Mouse (Mus musculus) stomach, embryonic 15.5 days (tissue): Measurements from ENCODE around the gene Btbd35f22. TPM values are rescaled to one million over a fixed set of nuclear protein-coding genes. Genes with fewer than 3 reads are reported as not detected.
"Not testable (repeated sequence)": the region's sequence is repeated elsewhere in the genome, so short reads cannot be mapped to it uniquely, and the experiment has no call there.

Experiments used
- ATAC-seq: fragments of 200-750 bp; cut with Nextera tagmentation; 2 replicates; pipeline ENCODE4 v1.8.0; 2017; ENCODE audit warnings: low read depth, moderate number of reproducible peaks, moderate TSS enrichment; ENCODE audit not compliant: insufficient read depth, low FRiP score
- H3K27ac ChIP-seq: fragments of 300-500 bp; sonication (generic); 2 replicates; pipeline ENCODE4 v1.5.1; 2015; ENCODE audit warnings: mild to moderate bottlenecking, inconsistent platforms
- H3K27me3 ChIP-seq: fragments of 300-500 bp; sonication (generic); replicated peaks from 2 replicates; pipeline ENCODE4 v1.6.1; 2015; ENCODE audit warnings: inconsistent platforms
- H3K36me3 ChIP-seq: fragments of 300-500 bp; sonication (generic); 2 replicates; pipeline ENCODE4 v1.6.1; 2015; ENCODE audit warnings: inconsistent platforms
- H3K4me1 ChIP-seq: fragments of 300-500 bp; sonication (generic); 2 replicates; pipeline ENCODE4 v1.6.1; 2015; ENCODE audit warnings: inconsistent platforms
- H3K4me2 ChIP-seq: fragments of 300-500 bp; sonication (generic); 2 replicates; pipeline ENCODE4 v1.6.1; 2015; ENCODE audit warnings: mild to moderate bottlenecking, inconsistent platforms
- H3K4me3 ChIP-seq: fragments of 300-500 bp; sonication (generic); replicated peaks from 2 replicates; pipeline ENCODE4 v1.5.1; 2015; ENCODE audit warnings: inconsistent platforms
- H3K9ac ChIP-seq: fragments of 300-500 bp; sonication (generic); 2 replicates; pipeline ENCODE4 v1.6.1; 2015; ENCODE audit warnings: inconsistent platforms
- H3K9me3 ChIP-seq: fragments of 300-500 bp; sonication (generic); 2 replicates; pipeline ENCODE4 v1.6.1; 2016; ENCODE audit warnings: inconsistent platforms
- WGBS: fragments of 180-500 bp; shearing (Covaris S2); methylation state at CpG from one replicate; pipeline ENCODE4 v1.1.7; 2015; 5-methylcytosine and 5-hydroxymethylcytosine counted together
- polyA plus RNA-seq: library from polyadenylated mRNA; unstranded; fragments of >200 nt; fragmentation: Nextera tagmentation; extraction: Ambion mirVana; gene quantifications from 2 replicates; pipeline ENCODE4 v1.2.1, GENCODE M21; 2015

The Btbd35f22 gene
- polyA plus RNA-seq, result not detected in 2 replicates

DNA sequence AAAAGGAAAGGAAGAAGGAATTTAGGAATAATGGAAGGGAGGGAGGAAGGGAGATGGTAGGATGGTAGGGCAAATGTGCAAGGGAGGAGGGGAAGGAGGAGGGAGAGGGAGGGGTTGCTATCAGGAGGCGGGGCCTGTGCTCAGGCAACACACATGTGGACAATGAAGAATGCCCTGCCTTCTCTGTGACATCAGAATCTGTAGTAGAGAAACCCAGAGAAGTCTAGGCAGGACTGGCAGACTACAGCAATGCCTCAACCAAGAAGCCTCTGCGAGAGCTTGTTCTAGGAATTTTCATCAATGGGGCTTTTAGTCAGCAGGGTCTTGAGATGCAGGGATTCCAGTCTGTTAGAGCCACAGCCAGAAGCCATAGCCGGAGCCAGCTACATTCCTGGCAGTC, at the start of gene Btbd35f22:
Gene Btbd35f22 (plus strand): TSS at position 301 of the 400 bp plus-strand sequence.
- not testable (repeated sequence) for H3K4me3 ChIP-seq, H3K9ac ChIP-seq, H3K4me1 ChIP-seq, H3K27me3 ChIP-seq, H3K36me3 ChIP-seq, H3K4me2 ChIP-seq, H3K9me3 ChIP-seq, H3K27ac ChIP-seq, ATAC-seq
- no CpG with 5 or more reads among the region's 3 CpGs for WGBS

Other genes with a start within 250 kb of the Btbd35f22 start
- not detected in 2 replicates for gene Gm21637, start 85.8 kb upstream of the Btbd35f22 start, polyA plus RNA-seq
- gene Btbd35f2, start 230.6 kb downstream of the Btbd35f22 start, polyA plus RNA-seq, result not detected in 2 replicates